Mouse (Mus musculus) brain, adult 2 months (tissue): ENCODE measurements around the gene Grm5.

ENCODE experiments used
- DNase-seq: peaks from one replicate; pipeline ENCODE4 v3.0.0; 2011; ENCODE audit warnings: low read depth, low spot score

Grm5 gene

DNA sequence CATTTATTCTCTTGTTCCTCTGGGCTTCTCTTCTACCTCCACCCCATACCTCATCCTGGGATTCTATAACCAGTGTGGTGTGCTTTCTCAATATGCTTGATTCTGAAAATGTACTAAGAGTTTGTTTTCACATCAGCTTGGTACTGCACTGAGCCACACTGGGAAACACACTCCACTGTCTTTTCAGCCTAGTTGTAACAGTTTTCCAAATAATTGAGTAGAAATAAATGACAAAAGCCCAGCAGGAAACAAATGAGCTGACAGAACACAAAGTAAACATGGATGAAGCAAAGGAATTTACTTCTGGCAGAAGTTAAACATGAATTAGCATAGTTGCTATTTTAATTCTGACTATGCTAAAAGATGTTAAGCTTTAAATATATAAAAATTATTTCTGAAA is 262.1 kb downstream of the Grm5 start:
- DNase-seq = no peak

DNA sequence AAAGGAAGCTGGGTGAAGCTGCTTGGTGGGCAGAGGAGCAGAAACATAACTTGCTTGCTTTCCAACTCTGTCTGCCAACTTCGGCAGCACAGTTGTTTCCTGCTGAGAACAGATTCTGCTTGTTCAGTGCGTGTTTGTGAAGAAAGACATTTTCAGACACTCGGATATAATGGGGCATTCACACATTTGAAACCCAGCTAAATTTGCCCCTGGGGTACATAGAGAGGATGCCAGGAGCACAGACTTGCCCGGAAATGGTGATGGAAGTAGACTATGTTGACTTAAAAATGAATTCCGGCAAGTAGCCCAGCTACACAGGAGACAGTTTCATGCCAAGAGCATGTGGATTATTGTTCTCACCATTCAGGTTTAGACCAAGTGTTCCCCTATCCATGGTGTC is 342.0 kb downstream of the Grm5 start:
- DNase-seq = peak; percentile 84

DNA sequence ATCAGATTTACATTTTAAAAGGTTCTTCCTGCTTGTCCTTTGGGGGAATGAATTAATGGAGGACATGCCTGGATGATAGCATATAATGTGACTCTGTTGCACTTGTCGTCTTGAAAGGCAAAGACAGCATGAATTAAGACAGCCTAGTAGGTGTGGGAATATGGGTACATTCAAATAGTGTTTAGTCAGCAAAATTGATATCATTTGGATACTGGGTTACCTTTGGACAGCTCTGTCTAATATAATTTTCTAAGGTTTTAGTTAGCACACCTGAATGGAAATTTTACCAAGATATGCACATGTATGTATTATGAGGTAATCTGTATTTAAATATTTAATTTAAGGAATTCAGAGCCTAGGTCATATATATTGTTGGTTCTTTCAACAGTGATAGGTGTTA is 353.4 kb downstream of the Grm5 start:
- no peak for DNase-seq

DNA sequence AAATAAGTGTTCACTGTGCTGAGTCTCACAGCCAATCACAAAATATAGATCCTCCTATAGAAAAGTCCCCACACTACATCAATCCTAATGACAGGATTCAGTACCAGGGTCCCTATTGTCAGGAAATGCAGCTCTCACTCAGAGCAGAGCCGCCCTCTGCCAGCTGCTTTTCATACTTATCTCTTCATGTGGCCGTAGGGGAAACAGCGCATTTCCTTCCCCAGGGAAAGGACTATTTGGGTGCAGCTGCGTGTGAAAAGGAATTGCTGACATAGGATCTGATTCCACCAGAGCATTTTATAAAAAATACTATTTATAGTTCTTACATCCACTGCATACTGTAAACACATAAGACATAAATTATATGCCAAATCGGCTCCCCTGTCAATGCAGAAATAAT is 354.3 kb downstream of the Grm5 start:
- DNase-seq = peak; percentile 26

DNA sequence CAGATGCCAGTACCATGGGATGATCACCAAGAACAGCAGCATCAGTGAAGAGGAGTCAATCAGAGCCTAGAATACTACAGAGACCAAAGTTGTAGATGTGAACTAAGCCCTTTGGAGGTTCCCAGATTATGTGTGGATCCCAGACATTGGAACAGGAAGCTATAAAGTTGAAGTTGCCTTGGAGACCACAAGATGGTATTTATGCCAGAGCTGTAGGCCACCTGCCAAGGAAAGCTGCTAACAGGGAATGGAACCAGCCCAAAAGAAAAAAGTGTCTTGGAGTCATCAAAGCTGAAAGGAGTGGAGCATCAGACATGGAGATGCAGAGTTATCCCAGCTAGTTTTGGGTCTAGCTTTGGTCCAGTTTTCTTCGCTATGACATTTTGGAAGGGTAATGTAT is 366.2 kb downstream of the Grm5 start:
- DNase-seq = peak; percentile 73

DNA sequence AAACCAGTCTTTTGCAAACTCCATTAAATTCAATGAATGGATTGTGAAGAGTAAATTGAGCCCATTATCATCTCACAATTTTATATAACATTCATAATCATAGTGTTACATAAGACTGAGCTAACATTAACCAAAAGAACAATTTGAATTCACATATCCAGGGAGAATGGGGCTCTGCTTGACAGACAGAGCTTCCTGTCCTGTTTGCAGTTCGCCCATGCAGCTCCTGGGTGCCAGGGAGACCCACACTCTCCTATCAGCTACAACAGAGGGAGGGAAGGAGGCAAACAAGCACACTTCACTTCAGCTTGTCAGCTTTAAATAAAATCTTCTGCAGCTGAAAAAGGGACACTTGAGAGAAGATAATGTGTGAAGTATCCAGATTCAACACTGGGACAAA is 389.2 kb downstream of the Grm5 start:
- DNase-seq = peak; percentile 65

DNA sequence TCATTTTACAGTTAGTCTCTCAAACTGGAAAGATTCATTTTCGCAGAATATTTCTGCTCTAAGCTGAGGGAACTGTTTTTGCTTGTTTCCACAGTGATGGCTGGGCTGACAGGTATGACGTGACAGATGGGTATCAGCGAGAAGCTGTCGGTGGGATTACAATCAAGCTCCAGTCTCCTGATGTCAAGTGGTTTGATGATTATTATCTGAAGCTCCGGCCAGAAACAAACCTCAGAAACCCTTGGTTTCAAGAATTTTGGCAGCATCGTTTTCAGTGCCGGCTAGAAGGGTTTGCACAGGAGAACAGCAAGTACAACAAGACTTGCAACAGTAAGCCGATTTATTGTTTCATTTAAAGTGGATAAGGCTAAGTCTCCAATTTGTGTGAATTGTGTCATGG is 391.1 kb downstream of the Grm5 start:
- DNase-seq = peak; percentile 22

DNA sequence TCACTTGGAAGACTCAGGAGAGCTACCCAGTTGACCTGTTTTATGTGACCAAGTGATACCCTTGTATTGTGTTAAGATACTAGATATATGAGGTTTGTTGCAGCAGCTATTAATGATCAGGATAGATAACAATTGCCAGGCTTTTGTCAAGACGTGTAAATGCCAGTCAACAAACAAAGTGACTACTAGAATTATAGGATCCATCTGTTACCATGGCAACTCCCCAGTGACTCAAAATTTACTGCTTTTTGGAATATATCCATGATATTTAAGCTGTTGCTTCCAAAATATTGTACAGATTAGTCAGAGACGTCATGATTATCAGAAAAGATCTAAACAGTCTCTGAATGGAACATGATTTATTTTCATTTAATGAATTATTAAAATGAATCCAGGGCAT is 399.5 kb downstream of the Grm5 start:
- peak; percentile 36 for DNase-seq

DNA sequence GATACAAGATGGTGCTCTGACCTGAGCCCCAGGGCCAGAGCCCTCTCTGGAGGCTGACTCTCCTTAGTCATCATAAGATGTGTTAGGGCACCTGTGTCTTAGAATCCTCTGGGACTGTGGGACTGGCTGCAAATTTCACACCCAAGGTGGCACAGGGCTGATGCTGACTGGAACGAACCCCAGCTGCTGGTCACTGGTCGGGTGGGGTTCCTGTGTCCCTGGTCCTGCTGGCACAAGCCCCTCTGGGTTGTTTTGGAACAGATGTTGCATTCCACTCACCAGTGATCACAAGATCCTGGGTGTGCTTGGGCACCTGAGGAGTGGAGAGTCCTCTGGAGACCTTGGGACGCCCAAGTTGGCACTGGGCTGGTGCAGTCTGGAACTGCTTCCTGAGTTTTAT is 430.5 kb downstream of the Grm5 start:
- DNase-seq = no peak

DNA sequence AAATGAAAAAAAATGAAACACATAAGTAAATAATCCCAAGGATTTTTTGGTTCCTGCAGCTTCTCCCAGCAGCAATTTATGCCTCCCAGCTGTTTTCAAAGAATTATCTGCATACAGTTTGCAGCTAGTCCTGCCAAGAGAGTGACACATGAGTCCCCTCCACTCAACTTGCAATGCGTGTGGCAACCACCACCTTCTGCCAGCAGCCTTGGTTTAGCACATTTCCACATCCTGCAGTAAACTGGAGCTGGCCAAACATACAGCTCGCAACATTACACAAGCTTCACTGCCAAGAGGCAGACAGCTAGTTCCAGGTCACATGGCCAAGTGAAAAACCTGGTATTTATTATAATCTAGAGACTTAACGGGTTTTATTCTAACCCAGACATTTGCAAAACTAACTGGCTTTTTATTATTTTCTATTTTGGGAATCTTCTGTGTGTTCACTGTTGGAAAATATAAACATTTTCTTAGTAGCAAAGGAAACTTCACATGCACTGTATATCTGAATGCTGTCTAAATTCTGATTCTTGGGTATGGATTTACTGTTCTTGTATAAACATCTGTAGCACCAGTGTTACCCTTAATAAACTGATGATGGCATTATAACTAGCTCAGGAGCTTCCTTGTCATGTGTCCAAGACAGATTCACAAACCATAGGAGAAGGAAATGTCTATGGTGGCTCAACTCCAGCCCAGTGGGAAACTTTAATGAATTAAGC is 443.6 kb downstream of the Grm5 start:
- peak; percentile 80 for DNase-seq

DNA sequence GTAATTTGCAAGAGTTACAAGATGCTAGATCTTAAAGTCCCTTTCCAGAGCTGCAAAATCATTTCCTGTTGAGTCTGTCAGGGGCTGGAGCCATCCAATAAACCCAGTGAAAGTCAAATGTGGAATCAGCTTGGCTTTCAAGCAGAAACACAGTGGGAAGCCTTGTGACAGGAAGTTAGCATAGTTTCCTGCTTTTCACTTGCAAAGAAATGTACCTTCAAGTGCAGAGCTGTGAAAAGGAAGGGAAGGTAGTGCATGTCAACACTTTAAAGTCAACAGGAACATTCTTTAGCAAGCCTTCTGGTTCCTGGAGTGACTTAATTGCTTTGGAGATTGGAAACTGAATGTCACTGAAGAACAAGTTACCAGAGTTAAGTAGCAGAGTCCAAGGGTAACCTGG is 463.4 kb downstream of the Grm5 start:
- no peak for DNase-seq

DNA sequence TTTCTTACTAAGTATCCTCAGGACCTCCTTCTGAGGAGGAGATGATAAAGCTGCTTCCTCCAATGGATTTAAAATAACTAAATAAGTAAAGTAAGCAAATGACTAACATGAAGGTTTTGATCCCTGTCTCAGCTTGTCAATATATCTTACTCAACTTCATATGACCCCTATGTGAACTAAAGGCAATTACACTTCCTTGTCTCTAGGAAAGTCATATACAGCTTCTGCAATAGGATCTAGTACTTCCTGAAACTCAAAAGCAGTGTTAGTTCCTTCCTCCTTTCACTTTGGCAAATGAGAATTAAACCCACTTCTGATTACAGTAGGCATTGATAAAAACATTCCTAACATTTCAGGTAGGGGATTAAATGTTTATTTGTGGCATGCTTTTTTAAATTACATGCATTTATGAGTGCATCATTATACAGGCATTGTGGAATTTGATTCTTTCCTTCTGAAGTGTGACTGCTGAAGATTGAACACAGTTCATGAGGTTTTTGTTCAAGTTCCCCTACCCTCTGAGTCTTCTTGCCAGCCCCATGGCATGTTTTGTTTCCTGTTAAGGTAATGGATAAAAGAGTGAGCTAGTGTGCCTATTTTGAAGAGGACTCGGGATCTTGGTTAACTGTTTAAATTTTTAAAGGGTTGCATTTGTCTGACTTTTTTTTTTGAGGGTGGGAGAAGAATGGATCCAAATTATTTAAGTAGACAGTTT is 470.4 kb downstream of the Grm5 start:
- DNase-seq = no peak

DNA sequence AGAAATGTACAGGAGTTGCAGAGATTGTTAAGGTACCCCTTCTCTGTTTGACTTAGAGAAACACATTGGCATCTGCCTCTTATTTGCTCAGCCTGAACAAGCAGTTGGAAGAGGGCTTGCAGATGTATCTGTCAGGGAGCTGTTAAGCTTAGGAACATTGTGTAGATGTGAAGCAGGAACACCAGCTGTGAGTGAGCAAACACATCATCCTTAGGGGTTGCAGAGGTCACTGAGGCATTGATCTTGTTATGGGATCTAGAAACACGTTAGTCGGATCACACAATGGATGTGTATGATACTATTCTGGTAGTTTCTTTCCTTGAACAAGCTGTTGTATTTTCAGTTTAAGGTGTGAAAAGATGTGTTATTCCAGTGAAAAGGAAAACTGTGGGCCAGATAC is 472.5 kb downstream of the Grm5 start:
- peak; percentile 10 for DNase-seq

DNA sequence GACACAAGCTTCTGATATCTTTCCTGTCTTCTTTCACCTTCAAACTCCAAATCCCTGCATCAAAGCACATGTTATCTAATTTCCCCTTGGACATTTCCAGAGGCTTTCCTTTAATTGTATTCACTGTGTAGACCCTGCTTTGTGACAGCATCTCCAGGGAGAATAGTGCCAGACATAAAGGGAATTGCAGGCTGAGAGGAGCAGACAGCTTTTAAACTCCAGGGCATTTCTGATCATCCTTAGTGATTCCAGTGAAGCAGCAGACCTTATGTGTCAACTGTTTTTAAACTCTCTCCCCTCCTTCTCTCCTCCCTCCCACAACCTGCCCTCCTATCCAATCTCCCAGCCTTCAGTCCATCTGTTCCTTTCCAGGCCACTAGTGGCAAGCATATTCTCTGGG is 507.1 kb downstream of the Grm5 start:
- DNase-seq = peak; percentile 37

DNA sequence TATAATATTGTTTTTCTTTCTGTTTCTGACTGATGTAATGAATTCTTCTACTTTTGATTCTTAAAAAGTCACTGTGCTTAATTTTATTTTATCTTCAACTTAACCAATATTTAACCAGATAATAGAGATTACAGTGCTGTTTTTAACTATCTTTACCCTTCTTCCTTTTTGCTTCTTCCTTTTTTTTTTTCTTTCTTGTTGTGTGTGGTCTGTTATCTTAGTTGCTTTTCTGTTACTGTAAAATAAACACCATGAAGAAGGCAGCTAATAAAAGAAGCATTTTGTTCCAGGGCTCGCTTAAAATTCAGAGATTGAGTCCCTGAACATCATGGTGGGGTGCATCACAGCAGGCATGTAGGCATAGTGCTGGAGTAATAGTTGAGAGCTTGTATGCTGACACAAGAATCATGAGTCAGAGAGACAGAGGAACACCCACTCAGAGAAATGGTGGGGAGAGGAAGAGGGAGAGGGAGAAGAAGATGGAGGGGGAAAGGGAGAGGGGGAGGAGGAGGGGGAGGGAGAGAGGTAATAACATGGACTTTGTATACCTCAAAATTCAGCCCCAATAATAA is 512.7 kb downstream of the Grm5 start:
- DNase-seq = peak; percentile 63

DNA sequence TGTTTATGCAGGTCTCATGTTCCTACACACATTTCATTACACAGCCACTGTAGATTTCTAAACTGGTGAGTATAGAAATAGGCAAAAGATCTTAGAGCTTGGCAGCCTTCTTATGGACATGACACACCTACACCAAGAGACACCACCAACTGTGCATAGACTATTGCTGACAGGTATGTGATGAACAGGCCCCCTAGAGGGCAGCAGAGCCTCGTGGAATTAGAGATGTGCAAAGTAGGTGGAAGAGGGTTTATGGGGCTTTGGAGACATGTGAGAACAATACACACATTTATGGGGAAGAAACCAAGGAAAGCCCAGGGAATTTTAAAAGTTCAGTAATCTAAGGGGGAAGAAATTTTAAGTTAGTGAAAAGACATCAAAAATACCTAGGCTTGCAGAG is 513.7 kb downstream of the Grm5 start:
- peak; percentile 59 for DNase-seq

DNA sequence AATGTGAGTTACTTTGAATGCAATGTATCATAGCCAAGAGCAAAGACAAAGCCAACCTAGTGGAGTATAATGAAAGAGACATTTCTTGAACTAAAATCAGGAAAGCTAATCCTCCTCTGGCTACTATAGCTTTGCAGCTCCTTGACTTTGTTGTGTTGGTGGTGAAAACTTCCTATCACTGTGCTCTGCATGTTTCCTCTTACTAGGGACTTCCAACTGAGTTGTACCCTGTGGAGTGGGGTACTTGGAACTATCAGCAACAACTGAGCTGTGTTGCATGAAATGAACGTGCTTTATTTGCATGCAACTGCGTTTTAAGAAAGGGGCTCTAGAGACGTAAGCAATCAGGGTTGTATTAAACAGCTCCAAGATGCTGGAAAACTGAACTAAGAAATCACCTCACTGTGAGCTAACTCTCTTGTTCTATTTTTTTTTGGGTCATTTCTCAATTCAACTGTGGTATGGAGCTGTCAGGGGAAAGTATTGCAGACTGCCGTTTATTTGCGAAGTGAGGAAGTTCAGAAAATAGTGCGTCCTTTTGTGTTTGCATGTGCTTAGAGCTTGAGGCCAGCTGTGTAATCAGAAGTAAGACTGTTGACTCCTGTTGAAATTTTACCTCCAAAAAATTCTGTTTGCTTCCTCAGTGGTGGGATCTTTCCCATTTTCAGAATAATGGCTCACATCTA is 532.9 kb downstream of the Grm5 start:
- DNase-seq = no peak

DNA sequence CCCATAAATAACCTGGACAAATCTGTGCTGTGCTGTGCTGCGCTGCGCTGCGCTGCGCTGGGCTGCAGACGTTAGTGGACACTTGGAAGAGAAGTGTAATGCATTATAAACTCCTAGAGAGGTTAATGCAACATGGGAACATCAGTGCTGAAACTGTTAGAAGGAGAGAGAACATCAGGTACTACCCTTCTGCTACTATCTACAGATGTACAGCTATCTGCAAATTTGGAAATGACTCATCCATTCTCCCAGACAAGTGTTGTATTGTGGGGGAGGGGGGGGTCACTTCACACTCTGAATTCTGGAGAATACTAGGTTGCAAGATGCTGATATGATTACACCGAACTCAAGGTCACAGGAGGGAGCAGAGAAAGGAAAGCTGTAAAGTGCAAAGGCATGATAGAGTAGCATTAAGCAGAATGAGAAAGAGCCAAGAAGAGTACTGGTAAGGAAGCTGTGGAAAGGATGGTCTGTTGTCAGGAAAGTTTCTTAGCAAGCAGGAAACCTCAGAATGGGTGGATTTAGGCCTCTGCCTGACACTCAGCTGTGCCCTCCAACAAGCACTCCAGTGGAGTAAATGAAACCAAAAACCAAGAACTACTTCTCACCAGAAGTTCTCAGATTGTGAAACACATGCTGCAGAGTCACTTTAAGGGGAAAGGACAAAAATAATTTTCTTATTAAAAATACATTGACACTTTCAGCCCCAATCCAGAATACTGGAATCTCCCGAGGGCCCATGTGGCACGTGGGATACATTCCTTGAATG is 544.3 kb downstream of the Grm5 start:
- peak; percentile 29 for DNase-seq

DNA sequence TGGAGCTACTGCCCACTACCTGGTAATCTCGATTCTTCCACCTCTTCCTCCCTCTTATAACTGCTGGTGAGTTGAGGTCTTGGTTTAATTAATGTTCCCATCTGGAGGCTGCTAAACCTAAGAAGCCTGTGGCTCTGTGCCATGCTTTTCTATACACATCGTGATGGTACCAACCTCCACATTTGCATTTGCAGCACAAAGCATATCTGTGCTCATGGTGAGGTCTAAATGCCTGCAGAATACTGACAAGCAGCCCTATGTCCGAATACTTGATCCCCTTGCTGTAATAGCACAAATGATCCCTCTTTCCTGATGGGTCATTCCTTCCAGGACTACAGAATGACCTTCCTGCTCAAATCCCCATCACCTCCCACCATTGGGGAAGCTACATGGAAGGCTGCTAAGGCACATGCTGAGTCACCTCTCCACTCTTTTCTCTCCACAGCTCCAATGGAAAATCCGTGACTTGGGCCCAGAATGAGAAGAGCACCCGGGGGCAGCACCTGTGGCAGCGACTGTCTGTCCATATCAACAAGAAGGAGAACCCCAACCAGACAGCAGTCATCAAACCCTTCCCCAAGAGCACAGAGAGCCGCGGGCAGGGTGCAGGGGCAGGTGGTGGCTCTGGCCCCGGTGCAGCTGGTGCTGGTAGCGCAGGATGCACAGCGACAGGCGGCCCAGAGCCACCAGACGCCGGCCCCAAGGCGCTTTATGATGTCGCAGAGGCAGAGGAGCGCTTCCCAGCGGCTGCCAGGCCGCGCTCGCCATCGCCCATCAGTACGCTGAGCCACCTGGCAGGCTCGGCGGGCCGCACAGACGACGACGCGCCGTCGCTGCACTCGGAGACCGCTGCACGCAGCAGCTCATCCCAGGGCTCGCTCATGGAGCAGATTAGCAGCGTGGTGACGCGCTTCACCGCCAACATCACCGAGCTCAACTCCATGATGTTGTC is 545.8 kb downstream of the Grm5 start:
- peak; percentile 62 for DNase-seq

DNA sequence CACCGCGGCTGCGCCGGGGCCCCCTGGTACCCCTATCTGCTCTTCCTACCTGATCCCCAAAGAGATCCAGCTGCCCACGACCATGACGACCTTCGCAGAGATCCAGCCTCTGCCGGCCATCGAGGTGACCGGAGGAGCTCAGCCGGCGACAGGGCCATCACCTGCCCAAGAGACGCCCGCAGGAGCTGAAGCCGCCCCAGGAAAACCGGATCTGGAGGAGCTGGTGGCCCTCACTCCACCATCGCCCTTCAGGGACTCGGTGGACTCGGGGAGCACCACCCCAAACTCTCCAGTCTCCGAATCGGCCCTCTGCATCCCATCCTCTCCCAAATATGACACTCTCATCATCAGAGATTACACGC is 546.5 kb downstream of the Grm5 start:
- no peak for DNase-seq
